Mouse (Mus musculus): Measurements from ENCODE around the gene Yars2. TPM values are rescaled to one million over a fixed set of nuclear protein-coding genes. Genes with fewer than 3 reads are reported as not detected.

Yars2 gene
- total RNA-seq, 2 experiments from 2014 or later, result 44.7 to 68.3 TPM

Other genes with a start within 250 kb of the Yars2 start
- 0.07 and 0.12 TPM in 2 replicates for gene Pkp2, start 89.6 kb upstream of the Yars2 start, total RNA-seq (2015)
- 0.12 TPM in 1 of 2 replicates, not detected in the other for gene Pkp2, start 89.6 kb upstream of the Yars2 start, total RNA-seq (2017)
- 88.2 and 92.9 TPM in 2 replicates for gene Dnm1l, start 56.0 kb downstream of the Yars2 start, total RNA-seq (2015)
- 56.0 and 81.3 TPM in 2 replicates for gene Dnm1l, start 56.0 kb downstream of the Yars2 start, total RNA-seq (2017)

All from megakaryocyte progenitor cell, adult 5-6 weeks (primary cell).